Comparison of ENCODE assay signal across 8 mouse cellular contexts in the genomic region with DNA sequence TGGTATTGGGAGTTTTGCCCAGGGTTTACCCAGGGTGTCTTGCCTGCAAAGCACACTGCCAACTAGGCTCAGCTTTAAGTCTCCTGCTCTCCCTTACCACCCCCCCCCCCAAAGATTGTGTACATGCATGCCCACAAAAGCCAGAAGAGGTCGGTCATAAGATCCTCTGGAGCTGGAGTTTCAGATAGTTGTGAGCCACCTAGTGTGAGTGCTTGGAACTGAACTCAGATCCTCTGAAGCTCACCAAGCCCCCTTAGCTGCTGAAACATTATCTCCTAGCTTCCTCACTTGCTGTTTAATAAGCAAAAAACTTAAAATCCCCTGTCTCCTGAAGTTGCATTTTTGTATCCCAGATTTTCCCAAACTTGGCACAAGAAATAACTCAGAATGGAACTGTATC. TPM values are rescaled to one million over a fixed set of nuclear protein-coding genes. Genes with fewer than 3 reads are reported as not detected.
DNase-seq lines count a peak whose midpoint lies in the region; ATAC-seq and TF ChIP-seq lines count a peak whose summit lies in the region.

No protein-coding gene starts in this region.

- WGBS in liver, postnatal 0 days (ENCODE audit: insufficient replicate concordance): 3% methylated on average over 1 of the region's 1 CpGs
- 9% methylated on average over 1 of the region's 1 CpGs for WGBS in liver, embryonic 11.5 days
- WGBS in limb, embryonic 10.5 days: 30% methylated on average over 1 of the region's 1 CpGs

- no peak overlapping the region for H3K9ac ChIP-seq in liver, postnatal 0 days (replicated peaks)
- no peak overlapping the region for H3K9ac ChIP-seq in liver, embryonic 11.5 days (ENCODE audit: low read depth, low read length)

- no peak overlapping the region for H3K4me2 ChIP-seq in liver, postnatal 0 days (ENCODE audit: low read depth, low read length)
- H3K4me2 ChIP-seq in liver, embryonic 11.5 days: no peak overlapping the region

- H3K4me3 ChIP-seq in liver, postnatal 0 days (ENCODE audit: low read depth, low read length): no peak overlapping the region
- H3K4me3 ChIP-seq in liver, embryonic 11.5 days (ENCODE audit: low read depth, low read length): no peak overlapping the region
- H3K4me3 ChIP-seq in limb, embryonic 10.5 days: no peak overlapping the region

- TF ChIP-seq CTCF in liver, postnatal 0 days (IDR thresholded peaks at IDR 0.05; ENCODE audit: low read depth): peak; percentile 74

- H3K36me3 ChIP-seq in liver, postnatal 0 days (replicated peaks; ENCODE audit: insufficient read depth, low read length): peaks cover 30% of the 10 kb centered on the region
- H3K36me3 ChIP-seq in liver, embryonic 11.5 days (ENCODE audit: control insufficient read depth, insufficient read depth, low read length): peaks cover 11% of the 10 kb centered on the region
- H3K36me3 ChIP-seq in limb, embryonic 10.5 days: peaks cover 43% of the 10 kb centered on the region

- H3K9me3 ChIP-seq in liver, postnatal 0 days (ENCODE audit: low read length): no peaks in the 10 kb centered on the region
- no peaks in the 10 kb centered on the region for H3K9me3 ChIP-seq in liver, embryonic 11.5 days (ENCODE audit: control insufficient read depth, low read length)
- no peaks in the 10 kb centered on the region for H3K9me3 ChIP-seq in limb, embryonic 10.5 days (replicated peaks)

- H3K27ac ChIP-seq in liver, postnatal 0 days (ENCODE audit: low read depth): no peak overlapping the region
- H3K27ac ChIP-seq in liver, embryonic 11.5 days (ENCODE audit: low read depth, low read length): no peak overlapping the region
- H3K27ac ChIP-seq in limb, embryonic 10.5 days: no peak overlapping the region

- ATAC-seq in liver, postnatal 0 days: no peak
- ATAC-seq in liver, embryonic 11.5 days (replicated peaks; ENCODE audit: low FRiP score): no peak
- peak; percentile 85 for ATAC-seq in erythroblast, adult 5-6 weeks (replicated peaks; ENCODE audit: low FRiP score, poor library complexity, severe bottlenecking)

- DNase-seq in cerebellum, postnatal 10 days: peak; percentile 40 to 56
- no peak for DNase-seq in cerebellum, postnatal 36 days
- no peak for DNase-seq in liver, postnatal 0 days
- DNase-seq in liver, embryonic 11.5 days (ENCODE audit: low spot score): no peak
- peak; percentile 38 for DNase-seq in retina, postnatal 7 days (ENCODE audit: low read depth, low spot score)
- DNase-seq in limb, embryonic 10.5 days (ENCODE audit: low spot score): no peak
- no peak for DNase-seq in cerebellum, postnatal 4 days (ENCODE audit: low spot score in 2 of 2)

- no peaks in the 10 kb centered on the region for H3K27me3 ChIP-seq in liver, postnatal 0 days (ENCODE audit: insufficient read depth, low read length)
- H3K27me3 ChIP-seq in liver, embryonic 11.5 days (replicated peaks; ENCODE audit: control insufficient read depth, insufficient read depth, low read length): no peaks in the 10 kb centered on the region
- no peaks in the 10 kb centered on the region for H3K27me3 ChIP-seq in limb, embryonic 10.5 days (ENCODE audit: low read depth, poor library complexity, severe bottlenecking)

- no peaks in the 10 kb centered on the region for H3K4me1 ChIP-seq in liver, postnatal 0 days (ENCODE audit: insufficient read depth)
- H3K4me1 ChIP-seq in liver, embryonic 11.5 days (replicated peaks; ENCODE audit: control insufficient read depth, insufficient read depth, low read length): no peaks in the 10 kb centered on the region
- H3K4me1 ChIP-seq in limb, embryonic 10.5 days: no peaks in the 10 kb centered on the region

- no peak for TF ChIP-seq EP300 in liver, postnatal 0 days (IDR thresholded peaks at IDR 0.05; ENCODE audit: low read depth)

RNA-seq across cellular contexts. Expression of a gene that starts 24.6 kb away (rescaled TPM):
- 0.60 and 0.72 TPM in 2 replicates for polyA plus RNA-seq in liver, postnatal 0 days (2015; fragmentation: Nextera tagmentation; extraction: Ambion mirVana)
- polyA plus RNA-seq in liver, embryonic 11.5 days (2014; fragmentation: Nextera tagmentation; extraction: Ambion mirVana): 1.1 and 2.0 TPM in 2 replicates
- not detected in 2 replicates for total RNA-seq in erythroblast, adult 5-6 weeks (2015; ENCODE audit: low replicate concordance)
- not detected in 2 replicates for total RNA-seq in erythroblast, adult 5-6 weeks (2017; ENCODE audit: low replicate concordance)
- 0.83 and 1.5 TPM in 2 replicates for polyA plus RNA-seq in limb, embryonic 10.5 days (2016; fragmentation: Nextera tagmentation; extraction: Ambion mirVana)

RNA-seq across cellular contexts. Expression of a gene that starts 29.6 kb away (rescaled TPM):
- polyA plus RNA-seq in liver, postnatal 0 days (2015; fragmentation: Nextera tagmentation; extraction: Ambion mirVana): 52.5 and 54.5 TPM in 2 replicates
- 78.9 and 81.2 TPM in 2 replicates for polyA plus RNA-seq in liver, embryonic 11.5 days (2014; fragmentation: Nextera tagmentation; extraction: Ambion mirVana)
- total RNA-seq in erythroblast, adult 5-6 weeks (2015; ENCODE audit: low replicate concordance): 3.5 and 27.4 TPM in 2 replicates
- total RNA-seq in erythroblast, adult 5-6 weeks (2017; ENCODE audit: low replicate concordance): 7.1 and 40.0 TPM in 2 replicates
- polyA plus RNA-seq in limb, embryonic 10.5 days (2016; fragmentation: Nextera tagmentation; extraction: Ambion mirVana): 57.3 and 59.5 TPM in 2 replicates

RNA-seq across cellular contexts. Expression of a gene that starts 30.4 kb away (rescaled TPM):
- 44.8 and 51.0 TPM in 2 replicates for polyA plus RNA-seq in liver, postnatal 0 days (2015; fragmentation: Nextera tagmentation; extraction: Ambion mirVana)
- polyA plus RNA-seq in liver, embryonic 11.5 days (2014; fragmentation: Nextera tagmentation; extraction: Ambion mirVana): 81.6 and 85.7 TPM in 2 replicates
- total RNA-seq in erythroblast, adult 5-6 weeks (2015; ENCODE audit: low replicate concordance): 60.5 and 60.6 TPM in 2 replicates
- 62.5 and 81.7 TPM in 2 replicates for total RNA-seq in erythroblast, adult 5-6 weeks (2017; ENCODE audit: low replicate concordance)
- 81.9 and 92.3 TPM in 2 replicates for polyA plus RNA-seq in limb, embryonic 10.5 days (2016; fragmentation: Nextera tagmentation; extraction: Ambion mirVana)

Comparison
In these comparisons a context has a peak if more than half of its experiments do, and no peak if none do; other contexts are left out.
1. DNase-seq: peak in cerebellum, postnatal 10 days (2 of 2) and retina, postnatal 7 days (single experiment); none in cerebellum, postnatal 36 days (0 of 2), liver, postnatal 0 days (single experiment), liver, embryonic 11.5 days (single experiment), limb, embryonic 10.5 days (single experiment) and cerebellum, postnatal 4 days (0 of 2).